11 mouse cellular contexts compared by ENCODE assay signal in the genomic region with DNA sequence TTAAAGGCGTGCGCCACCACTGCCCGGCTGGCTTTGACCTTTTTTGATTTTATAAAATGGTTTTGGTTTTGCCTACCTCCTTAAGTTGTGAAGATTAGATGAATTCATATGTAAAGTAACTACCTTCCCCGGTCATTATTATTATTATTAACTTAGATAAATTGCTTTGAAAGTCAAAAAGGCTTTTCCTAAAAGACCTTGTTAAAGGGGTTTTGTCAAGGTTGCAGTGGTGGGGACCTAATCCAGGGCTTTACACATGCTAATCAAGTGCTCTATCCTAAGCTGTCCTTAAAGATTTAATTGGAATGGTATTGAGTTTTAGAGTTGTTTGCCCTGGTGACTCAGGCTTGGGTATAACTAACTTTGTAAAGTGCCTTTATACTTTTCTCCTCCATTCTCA.
"Had no signal": no experiment of that assay in that cellular context is flagged by ENCODE, and none has a peak within 500 bp of the region (broad histone marks: within the 10 kb centered on the region; RNA-seq: fewer than 3 reads in every experiment).

No protein-coding gene starts in this region.

- DNase-seq: lung, adult 18-20 months; lung, embryonic 14.5 days; lung, postnatal 10 days; lung, postnatal 4 days; midbrain, embryonic 14.5 days; retina, postnatal 1 day; right cerebral cortex, adult 18-20 months; right cerebral cortex, postnatal 14 days; thymus, adult 2 months; thymus, postnatal 14 days; thymus, postnatal 36 days had no signal
